Mouse (Mus musculus) liver, embryonic 14.5 days (tissue): ENCODE results near the gene Ghr.

Source experiments
- CTCF ChIP-seq: IDR thresholded peaks from 2 replicates; pipeline ENCODE4 v1.5.1; 2016; ENCODE audit warnings: antibody characterized with exemption, low read depth, control low read depth
- EP300 ChIP-seq: IDR thresholded peaks from 2 replicates; pipeline ENCODE4 v1.6.1; 2016; ENCODE audit warnings: antibody characterized with exemption, low read depth

GRCm38 (mm10) chr15:3434461-3434860, 148.8 kb downstream of the Ghr start:
- TF ChIP-seq CTCF = no peak
- no peak for TF ChIP-seq EP300
